Comparison of ENCODE assay signal across 19 mouse cellular contexts in the genomic region with DNA sequence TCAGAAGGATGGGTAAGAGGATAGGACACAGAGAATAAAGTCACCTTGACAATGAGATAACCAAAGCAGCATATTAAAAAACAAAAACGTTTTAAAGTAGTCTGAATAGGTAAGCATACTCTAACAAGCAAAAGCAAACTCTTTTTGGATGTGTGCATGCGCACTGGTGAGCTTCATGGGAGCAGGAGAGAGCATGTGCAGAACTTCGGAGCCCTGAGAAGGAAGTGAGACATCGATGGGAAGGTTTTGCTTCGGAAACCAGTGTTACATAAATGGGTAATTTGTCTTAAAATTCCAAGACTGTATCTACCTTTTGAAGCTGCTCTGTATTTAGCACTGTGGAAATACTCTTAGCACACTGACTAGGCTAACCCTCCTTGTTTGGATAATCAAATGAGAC.
"Had no signal": no experiment of that assay in that cellular context is flagged by ENCODE, and none has a peak within 500 bp of the region (broad histone marks: within the 10 kb centered on the region; RNA-seq: fewer than 3 reads in every experiment).

No protein-coding gene starts in this region.

- H3K36me3 ChIP-seq: embryonic facial prominence, embryonic 10.5 days; embryonic facial prominence, embryonic 12.5 days; embryonic facial prominence, embryonic 13.5 days; embryonic facial prominence, embryonic 15.5 days; forebrain, embryonic 10.5 days; forebrain, embryonic 12.5 days; forebrain, embryonic 15.5 days had no signal

- H3K27me3 ChIP-seq: embryonic facial prominence, embryonic 12.5 days; embryonic facial prominence, embryonic 13.5 days; embryonic facial prominence, embryonic 15.5 days; forebrain, embryonic 12.5 days; forebrain, embryonic 13.5 days; forebrain, embryonic 15.5 days had no signal

- H3K9me3 ChIP-seq: embryonic facial prominence, embryonic 10.5 days; embryonic facial prominence, embryonic 12.5 days; embryonic facial prominence, embryonic 13.5 days; embryonic facial prominence, embryonic 15.5 days; forebrain, embryonic 10.5 days; forebrain, embryonic 12.5 days; forebrain, embryonic 13.5 days; forebrain, embryonic 15.5 days had no signal

- DNase-seq: embryo, embryonic 11 days; forebrain, postnatal 0 days; gastrocnemius, adult 2 months; gastrocnemius, postnatal 10 days; gastrocnemius, postnatal 14 days; gastrocnemius, postnatal 25 days; gastrocnemius, postnatal 36 days; heart, adult 11 months; heart, adult 18-20 months; heart, adult 2 months had no signal

- H3K4me1 ChIP-seq: embryonic facial prominence, embryonic 10.5 days; embryonic facial prominence, embryonic 12.5 days; embryonic facial prominence, embryonic 13.5 days; embryonic facial prominence, embryonic 15.5 days; forebrain, embryonic 15.5 days had no signal

- H3K4me3 ChIP-seq: embryonic facial prominence, embryonic 10.5 days; embryonic facial prominence, embryonic 12.5 days; embryonic facial prominence, embryonic 13.5 days; embryonic facial prominence, embryonic 15.5 days; erythroblast, embryonic 14.5 days; forebrain, embryonic 10.5 days; forebrain, embryonic 12.5 days; forebrain, embryonic 13.5 days; forebrain, embryonic 15.5 days; gastrocnemius, adult 2 months; heart, adult 2 months had no signal

- H3K27ac ChIP-seq: embryonic facial prominence, embryonic 10.5 days; embryonic facial prominence, embryonic 12.5 days; embryonic facial prominence, embryonic 13.5 days; embryonic facial prominence, embryonic 15.5 days; forebrain, embryonic 10.5 days; forebrain, embryonic 12.5 days; forebrain, embryonic 13.5 days; forebrain, embryonic 15.5 days; gastrocnemius, adult 2 months; heart, adult 2 months had no signal

- H3K9ac ChIP-seq: embryonic facial prominence, embryonic 12.5 days; embryonic facial prominence, embryonic 13.5 days; embryonic facial prominence, embryonic 15.5 days; forebrain, embryonic 12.5 days; forebrain, embryonic 13.5 days; forebrain, embryonic 15.5 days; forebrain, postnatal 0 days had no signal

- H3K4me2 ChIP-seq: embryonic facial prominence, embryonic 12.5 days; embryonic facial prominence, embryonic 13.5 days; embryonic facial prominence, embryonic 15.5 days; forebrain, embryonic 12.5 days; forebrain, embryonic 13.5 days; forebrain, embryonic 15.5 days had no signal
